Mouse (Mus musculus): ENCODE data around the gene 5730409E04Rik. TPM values are rescaled to one million over a fixed set of nuclear protein-coding genes. Genes with fewer than 3 reads are reported as not detected.

Gene 5730409E04Rik
- total RNA-seq (2012; rRNA removed): 1.4 and 1.7 TPM in 2 replicates

DNA sequence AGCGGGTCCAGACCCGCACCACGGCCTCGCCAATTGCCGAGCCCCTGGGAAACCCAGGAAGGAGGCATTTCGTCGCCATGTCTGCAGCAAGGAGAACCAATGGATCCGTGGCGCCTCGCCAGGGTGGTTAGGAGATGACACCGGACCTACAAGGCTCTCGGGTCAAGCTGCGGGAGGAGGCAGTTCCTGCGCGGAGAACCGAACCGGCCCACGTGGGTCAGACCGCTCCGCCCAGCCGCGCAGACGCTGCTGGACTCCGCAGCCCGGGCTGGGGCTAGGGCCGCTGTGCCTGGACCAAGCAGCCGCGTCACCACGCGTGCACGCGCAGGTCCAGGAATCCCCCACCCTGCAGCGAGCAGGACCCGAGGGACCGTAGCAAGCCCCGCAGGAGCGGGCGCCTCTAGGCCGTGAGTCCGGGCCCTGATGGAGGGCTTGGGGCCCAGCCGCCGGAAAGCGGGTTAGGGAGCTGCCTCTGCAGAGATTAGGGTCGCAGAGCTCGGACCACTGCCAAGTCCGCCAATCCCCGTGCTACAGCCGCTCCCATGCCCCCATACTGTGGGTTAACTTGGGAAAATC lies at the start of gene 5730409E04Rik:
5730409E04Rik (plus strand) TSS at position 213 of the 576 bp plus-strand sequence.
- H3K9me3 ChIP-seq (ENCODE audit: control insufficient read depth, insufficient read depth, low read depth, low read length): no peaks in the 10 kb centered on the region
- 0 out of 2 replicates have a peak within 1 kb of the TSS, but pooled peaks have one; percentile 25 for H3K27ac ChIP-seq (ENCODE audit: insufficient read depth, low read depth, low read length, poor library complexity, severe bottlenecking)
- no peak for DNase-seq (ENCODE audit: low read depth, low spot score)
- H3K4me3 ChIP-seq (ENCODE audit: insufficient read depth in 1 of 2, low read depth in 1 of 2, low read length in 2 of 2, poor library complexity in 1 of 2, severe bottlenecking in 1 of 2): peak within 1 kb of the TSS; percentile 64 to 89
- peak within 1 kb of the TSS; percentile 86 for H3K9ac ChIP-seq (ENCODE audit: insufficient read depth, low read depth, low read length, poor library complexity, severe bottlenecking)
- no peak for TF ChIP-seq HCFC1 (IDR thresholded peaks at IDR 0.05; ENCODE audit: borderline replicate concordance, insufficient read depth, low read length)
- TF ChIP-seq CHD2 (IDR thresholded peaks at IDR 0.05; ENCODE audit: low read depth, low read length): no peak
- TF ChIP-seq ZNF384 (IDR thresholded peaks at IDR 0.05; ENCODE audit: low read depth, low read length): no peak
- TF ChIP-seq MAFK (IDR thresholded peaks at IDR 0.05; ENCODE audit: insufficient read depth, low read depth, low read length): no peak
- no peak for TF ChIP-seq ZC3H11A (IDR thresholded peaks at IDR 0.05; ENCODE audit: borderline replicate concordance, low read depth, low read length)
- in situ Hi-C loops (cut with MboI; ENCODE audit: low sequenced_read_pairs in 2 of 2, unreplicated experiment in 2 of 2): loop anchor here in 1 of 2 experiments (10.0 kb wide), 1 partner anchor 125 kb away; the partner anchor contains the start of gene Tfap2e
- no peaks in the 10 kb centered on the region for H3K36me3 ChIP-seq (ENCODE audit: control insufficient read depth, insufficient read depth, low read length, poor library complexity, severe bottlenecking)
- peaks cover 0 to 7% of the 10 kb centered on the region in 2 experiments; a peak in 1 of 4 replicates for H3K4me1 ChIP-seq (ENCODE audit: control insufficient read depth in 2 of 2, insufficient read depth in 2 of 2, low read length in 2 of 2, poor library complexity in 1 of 2)

DNA sequence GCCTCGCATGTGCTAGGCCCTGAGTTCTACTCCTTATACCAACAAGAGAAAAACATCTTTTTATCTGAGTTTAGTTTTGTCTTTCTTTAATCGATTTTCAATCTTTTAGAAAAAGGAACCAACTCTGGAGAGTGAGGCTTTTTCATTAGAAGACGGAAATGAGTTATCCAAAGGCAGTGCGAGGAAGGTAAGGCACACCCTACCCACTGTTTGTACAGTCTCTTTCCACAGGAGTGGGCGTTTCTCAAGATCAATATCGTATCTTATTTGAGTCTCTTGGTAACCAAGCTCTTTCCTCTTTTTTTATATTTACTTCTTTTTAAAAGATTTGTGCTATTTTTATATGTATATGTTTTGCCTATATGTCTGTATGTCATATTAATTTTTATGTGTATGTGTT lies 45.8 kb upstream of the 5730409E04Rik start:
- H3K36me3 ChIP-seq (ENCODE audit: control insufficient read depth, insufficient read depth, low read length, poor library complexity, severe bottlenecking): peaks cover 26% of the 10 kb centered on the region
- in situ Hi-C loops (cut with MboI; ENCODE audit: low sequenced_read_pairs in 2 of 2, unreplicated experiment in 2 of 2): no loop called here
- H3K27ac ChIP-seq (ENCODE audit: insufficient read depth, low read depth, low read length, poor library complexity, severe bottlenecking): no peak overlapping the region
- no peaks in the 10 kb centered on the region for H3K9me3 ChIP-seq (ENCODE audit: control insufficient read depth, insufficient read depth, low read depth, low read length)
- no peak overlapping the region for H3K4me3 ChIP-seq (ENCODE audit: insufficient read depth in 1 of 2, low read depth in 1 of 2, low read length in 2 of 2, poor library complexity in 1 of 2, severe bottlenecking in 1 of 2)
- no peak for DNase-seq (ENCODE audit: low read depth, low spot score)
- no peak overlapping the region for H3K9ac ChIP-seq (ENCODE audit: insufficient read depth, low read depth, low read length, poor library complexity, severe bottlenecking)
- TF ChIP-seq ZC3H11A (IDR thresholded peaks at IDR 0.05; ENCODE audit: borderline replicate concordance, low read depth, low read length) (no peak), HCFC1 (IDR thresholded peaks at IDR 0.05; ENCODE audit: borderline replicate concordance, insufficient read depth, low read length) (no peak), CHD2 (IDR thresholded peaks at IDR 0.05; ENCODE audit: low read depth, low read length) (no peak), ZNF384 (IDR thresholded peaks at IDR 0.05; ENCODE audit: low read depth, low read length) (no peak), MAFK (IDR thresholded peaks at IDR 0.05; ENCODE audit: insufficient read depth, low read depth, low read length) (no peak)
- H3K4me1 ChIP-seq (ENCODE audit: control insufficient read depth in 2 of 2, insufficient read depth in 2 of 2, low read length in 2 of 2, poor library complexity in 1 of 2): no peaks in the 10 kb centered on the region

DNA sequence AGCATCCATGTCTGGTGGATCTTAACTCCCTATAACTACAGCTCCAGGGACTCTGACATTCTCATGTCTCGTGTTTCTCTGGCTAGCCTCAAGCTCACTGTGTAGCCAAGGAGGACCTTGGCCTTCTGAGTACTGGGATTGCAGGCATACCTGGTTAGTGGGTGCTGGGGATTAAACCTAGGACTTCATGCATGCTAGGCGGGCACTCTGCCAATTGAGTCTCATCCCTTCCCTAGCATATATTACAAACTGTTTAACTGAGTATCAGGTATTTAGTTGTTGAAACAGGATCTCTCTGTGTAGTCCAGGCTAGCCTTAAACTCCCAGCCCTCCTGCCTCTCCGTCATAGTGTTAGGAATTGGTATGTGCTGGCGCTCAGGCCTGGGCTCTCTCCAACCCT lies 42.4 kb upstream of the 5730409E04Rik start:
- in situ Hi-C loops (cut with MboI; ENCODE audit: low sequenced_read_pairs in 2 of 2, unreplicated experiment in 2 of 2): no loop called here
- no peak for DNase-seq (ENCODE audit: low read depth, low spot score)
- Histone ChIP-seq H3K4me3 (ENCODE audit: insufficient read depth in 1 of 2, low read depth in 1 of 2, low read length in 2 of 2, poor library complexity in 1 of 2, severe bottlenecking in 1 of 2) (no peak overlapping the region), H3K4me1 (ENCODE audit: control insufficient read depth in 2 of 2, insufficient read depth in 2 of 2, low read length in 2 of 2, poor library complexity in 1 of 2) (no peaks in the 10 kb centered on the region), H3K27ac (ENCODE audit: insufficient read depth, low read depth, low read length, poor library complexity, severe bottlenecking) (no peak overlapping the region), H3K9ac (ENCODE audit: insufficient read depth, low read depth, low read length, poor library complexity, severe bottlenecking) (no peak overlapping the region), H3K36me3 (ENCODE audit: control insufficient read depth, insufficient read depth, low read length, poor library complexity, severe bottlenecking) (peaks cover 23% of the 10 kb centered on the region), H3K9me3 (ENCODE audit: control insufficient read depth, insufficient read depth, low read depth, low read length) (no peaks in the 10 kb centered on the region)
- TF ChIP-seq CHD2 (IDR thresholded peaks at IDR 0.05; ENCODE audit: low read depth, low read length) (no peak), HCFC1 (IDR thresholded peaks at IDR 0.05; ENCODE audit: borderline replicate concordance, insufficient read depth, low read length) (no peak), ZC3H11A (IDR thresholded peaks at IDR 0.05; ENCODE audit: borderline replicate concordance, low read depth, low read length) (no peak), MAFK (IDR thresholded peaks at IDR 0.05; ENCODE audit: insufficient read depth, low read depth, low read length) (no peak), ZNF384 (IDR thresholded peaks at IDR 0.05; ENCODE audit: low read depth, low read length) (no peak)

DNA sequence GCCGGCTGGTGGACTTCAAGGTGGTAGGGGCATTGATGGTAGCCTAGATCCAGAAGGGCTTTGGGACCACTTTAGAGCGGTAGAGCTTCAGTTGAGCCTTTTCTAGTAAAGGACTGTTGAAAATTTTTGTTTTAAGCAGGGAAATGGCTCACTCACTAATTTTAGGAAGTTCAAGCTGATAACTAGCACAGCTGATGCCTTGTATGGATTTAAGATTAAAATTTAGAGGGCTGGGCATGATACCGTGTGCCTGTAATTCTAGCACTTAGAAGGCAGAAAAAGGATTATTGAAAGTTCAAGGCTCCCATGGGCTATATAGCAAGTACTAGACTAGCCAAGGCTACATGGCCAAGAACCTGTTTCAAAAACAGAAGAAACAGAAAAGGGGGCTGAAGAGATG lies 39.8 kb upstream of the 5730409E04Rik start:
- H3K9me3 ChIP-seq (ENCODE audit: control insufficient read depth, insufficient read depth, low read depth, low read length): no peaks in the 10 kb centered on the region
- TF ChIP-seq MAFK (IDR thresholded peaks at IDR 0.05; ENCODE audit: insufficient read depth, low read depth, low read length): no peak
- TF ChIP-seq CHD2 (IDR thresholded peaks at IDR 0.05; ENCODE audit: low read depth, low read length): no peak
- no peak for TF ChIP-seq HCFC1 (IDR thresholded peaks at IDR 0.05; ENCODE audit: borderline replicate concordance, insufficient read depth, low read length)
- no peak for TF ChIP-seq ZC3H11A (IDR thresholded peaks at IDR 0.05; ENCODE audit: borderline replicate concordance, low read depth, low read length)
- TF ChIP-seq ZNF384 (IDR thresholded peaks at IDR 0.05; ENCODE audit: low read depth, low read length): no peak
- no peaks in the 10 kb centered on the region for H3K4me1 ChIP-seq (ENCODE audit: control insufficient read depth in 2 of 2, insufficient read depth in 2 of 2, low read length in 2 of 2, poor library complexity in 1 of 2)
- no peak overlapping the region for H3K27ac ChIP-seq (ENCODE audit: insufficient read depth, low read depth, low read length, poor library complexity, severe bottlenecking)
- H3K36me3 ChIP-seq (ENCODE audit: control insufficient read depth, insufficient read depth, low read length, poor library complexity, severe bottlenecking): peaks cover 28% of the 10 kb centered on the region
- no peak overlapping the region for H3K9ac ChIP-seq (ENCODE audit: insufficient read depth, low read depth, low read length, poor library complexity, severe bottlenecking)
- DNase-seq (ENCODE audit: low read depth, low spot score): no peak
- in situ Hi-C loops (cut with MboI; ENCODE audit: low sequenced_read_pairs in 2 of 2, unreplicated experiment in 2 of 2): no loop called here
- no peak overlapping the region for H3K4me3 ChIP-seq (ENCODE audit: insufficient read depth in 1 of 2, low read depth in 1 of 2, low read length in 2 of 2, poor library complexity in 1 of 2, severe bottlenecking in 1 of 2)

Measured in ES-E14 (cell line).